Mouse (Mus musculus) midbrain, embryonic 13.5 days (tissue): ENCODE measurements at regions not wholly inside any gene's neighbourhood (a gene's known extent, or its start where the extent isn't known, plus 50 kb on each side); places are given as distances from the start of the nearest gene placed in this dataset.

ENCODE experiments used
- ATAC-seq: fragments of 200-750 bp; cut with Nextera tagmentation; 2 replicates; pipeline ENCODE4 v1.8.0; 2017; ENCODE audit warnings: mild to moderate bottlenecking, moderate TSS enrichment, moderate library complexity
- H3K27ac ChIP-seq: fragments of 300-500 bp; sonication (generic); 2 replicates; pipeline ENCODE4 v1.5.1; 2015; ENCODE audit warnings: inconsistent platforms, mild to moderate bottlenecking, moderate library complexity
- H3K27me3 ChIP-seq: fragments of 300-500 bp; sonication (generic); 2 replicates; pipeline ENCODE4 v1.6.1; 2015; ENCODE audit warnings: mild to moderate bottlenecking, inconsistent platforms
- H3K36me3 ChIP-seq: fragments of 300-500 bp; sonication (generic); 2 replicates; pipeline ENCODE4 v1.6.1; 2015; ENCODE audit warnings: mild to moderate bottlenecking, inconsistent platforms
- H3K4me1 ChIP-seq: fragments of 300-500 bp; sonication (generic); replicated peaks from 2 replicates; pipeline ENCODE4 v1.6.1; 2015; ENCODE audit warnings: inconsistent platforms
- H3K4me2 ChIP-seq: fragments of 300-500 bp; sonication (generic); replicated peaks from 2 replicates; pipeline ENCODE4 v1.6.1; 2015; ENCODE audit warnings: moderate library complexity, mild to moderate bottlenecking, inconsistent platforms
- H3K4me3 ChIP-seq: fragments of 300-500 bp; sonication (generic); replicated peaks from 2 replicates; pipeline ENCODE4 v1.5.1; 2015; ENCODE audit warnings: mild to moderate bottlenecking, inconsistent platforms
- H3K9ac ChIP-seq: fragments of 300-500 bp; sonication (generic); replicated peaks from 2 replicates; pipeline ENCODE4 v1.6.1; 2015; ENCODE audit warnings: mild to moderate bottlenecking, inconsistent platforms
- H3K9me3 ChIP-seq: fragments of 300-500 bp; sonication (generic); 2 replicates; pipeline ENCODE4 v1.6.1; 2016; ENCODE audit warnings: mild to moderate bottlenecking, inconsistent platforms
- WGBS: fragments of 180-500 bp; shearing (Covaris S2); methylation state at CpG from one replicate; pipeline ENCODE4 v1.1.7; 2015; 5-methylcytosine and 5-hydroxymethylcytosine counted together

- peak overlapping the region; percentile 17; the same call in 1 of the 2 replicates for H3K4me3 ChIP-seq
- H3K27me3 ChIP-seq = no peaks in the 10 kb centered on the region
- H3K4me1 ChIP-seq = peaks cover 70% of the 10 kb centered on the region
- H3K4me2 ChIP-seq = peak overlapping the region; percentile 47
- ATAC-seq = peak; percentile 79
- WGBS = 6% methylated on average over 11 of the region's 13 CpGs
- no peaks in the 10 kb centered on the region for H3K9me3 ChIP-seq
- no peaks in the 10 kb centered on the region for H3K36me3 ChIP-seq
- peak overlapping the region; percentile 99 for H3K27ac ChIP-seq
- peak overlapping the region; percentile 64 for H3K9ac ChIP-seq
Observed at GRCm38 (mm10) chr12:27139683-27140334, 202.6 kb downstream of the Sox11 start.

GRCm38 (mm10) chr12:27138663-27139633 lies 203.4 kb downstream of the Sox11 start:
- H3K27ac ChIP-seq = peak overlapping the region; percentile 99
- peak overlapping the region; percentile 47 for H3K4me2 ChIP-seq
- 36% methylated on average over 13 of the region's 13 CpGs for WGBS
- H3K27me3 ChIP-seq = no peaks in the 10 kb centered on the region
- peak overlapping the region; percentile 64; the same call in 1 of the 2 replicates for H3K9ac ChIP-seq
- H3K4me3 ChIP-seq = peak overlapping the region; percentile 17; the same call in 1 of the 2 replicates
- H3K9me3 ChIP-seq = no peaks in the 10 kb centered on the region
- peaks cover 70% of the 10 kb centered on the region for H3K4me1 ChIP-seq
- no peaks in the 10 kb centered on the region for H3K36me3 ChIP-seq
- ATAC-seq = peak; percentile 85

DNA sequence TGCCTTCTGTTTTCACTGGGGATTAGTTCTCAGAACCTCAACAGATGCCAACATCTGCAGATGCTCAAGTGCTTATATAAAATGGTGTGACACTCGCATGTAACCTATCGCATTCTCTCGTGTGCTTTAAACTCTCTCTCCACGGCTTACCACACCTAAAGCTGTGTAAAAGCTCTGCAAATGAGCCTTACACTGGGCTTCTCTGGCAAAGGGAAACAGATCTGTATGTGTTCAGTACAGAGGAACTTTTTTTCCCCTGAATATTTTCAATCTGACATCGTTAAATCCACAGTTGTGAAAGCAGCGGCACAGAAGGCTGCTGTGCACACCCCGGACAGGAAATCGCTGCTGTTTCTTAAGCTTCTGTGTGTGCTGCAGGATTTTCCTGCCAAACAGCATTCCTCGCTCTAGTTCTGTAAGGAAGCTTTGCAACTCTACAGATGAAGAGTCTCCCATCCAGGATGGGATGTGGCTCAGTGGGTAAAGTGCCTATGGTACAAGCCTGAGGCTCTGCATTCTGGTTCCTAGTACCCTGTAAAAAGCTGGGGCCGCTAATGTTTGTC lies 206.3 kb downstream of the Sox11 start:
- ATAC-seq = no peak
- Histone ChIP-seq H3K4me2 (no peak overlapping the region), H3K9ac (0 out of 2 replicates have a peak overlapping the region, but pooled peaks have one; percentile 7), H3K27me3 (no peaks in the 10 kb centered on the region), H3K36me3 (no peaks in the 10 kb centered on the region), H3K9me3 (no peaks in the 10 kb centered on the region), H3K4me1 (peaks cover 65% of the 10 kb centered on the region), H3K27ac (peak overlapping the region; percentile 37; the same call in 1 of the 2 replicates), H3K4me3 (no peak overlapping the region)
- WGBS = 60% methylated on average over 10 of the region's 10 CpGs

GRCm38 (mm10) chr12:27130544-27130943 lies 211.8 kb downstream of the Sox11 start:
- Histone ChIP-seq H3K4me2 (no peak overlapping the region), H3K9ac (no peak overlapping the region), H3K27me3 (no peaks in the 10 kb centered on the region), H3K9me3 (no peaks in the 10 kb centered on the region), H3K4me1 (peaks cover 22% of the 10 kb centered on the region), H3K36me3 (no peaks in the 10 kb centered on the region), H3K4me3 (no peak overlapping the region), H3K27ac (no peak overlapping the region)
- no peak for ATAC-seq
- 91% methylated on average over 1 of the region's 1 CpGs for WGBS

DNA sequence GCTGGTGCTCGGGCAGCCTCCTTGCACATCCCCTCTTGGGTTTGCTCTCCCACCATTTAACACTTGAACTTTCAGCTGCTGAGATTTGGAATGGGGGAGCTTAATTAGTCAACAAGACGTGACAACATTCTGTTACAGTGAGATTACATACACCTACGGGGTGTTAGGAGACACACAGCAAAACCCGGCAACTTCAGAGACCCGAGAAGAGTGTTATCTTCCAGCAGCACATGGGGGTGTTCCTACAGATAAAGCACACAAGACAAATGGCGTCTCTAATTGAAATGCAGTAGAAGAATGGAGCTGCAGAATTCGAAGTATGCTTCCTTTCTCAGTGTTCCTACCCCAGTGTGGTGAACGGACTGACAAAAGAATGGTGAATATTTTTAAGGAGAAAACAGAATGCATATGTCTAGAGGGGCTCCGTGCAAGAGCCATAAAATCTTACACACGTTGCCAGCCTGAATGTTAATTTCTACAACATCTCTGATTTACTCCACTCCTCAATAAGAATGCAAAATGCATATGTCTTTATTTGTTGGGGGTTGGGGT lies 215.2 kb downstream of the Sox11 start:
- whole genome bisulfite sequencing = 56% methylated on average over 10 of the region's 10 CpGs
- no peaks in the 10 kb centered on the region for H3K36me3 ChIP-seq
- H3K4me1 ChIP-seq = peaks cover 10% of the 10 kb centered on the region; the same call in 1 of the 2 replicates
- no peaks in the 10 kb centered on the region for H3K27me3 ChIP-seq
- no peak overlapping the region for H3K9ac ChIP-seq
- peak; percentile 85 for ATAC-seq
- peak overlapping the region; percentile 49 for H3K27ac ChIP-seq
- no peak overlapping the region for H3K4me3 ChIP-seq
- H3K4me2 ChIP-seq = no peak overlapping the region
- H3K9me3 ChIP-seq = no peaks in the 10 kb centered on the region

DNA sequence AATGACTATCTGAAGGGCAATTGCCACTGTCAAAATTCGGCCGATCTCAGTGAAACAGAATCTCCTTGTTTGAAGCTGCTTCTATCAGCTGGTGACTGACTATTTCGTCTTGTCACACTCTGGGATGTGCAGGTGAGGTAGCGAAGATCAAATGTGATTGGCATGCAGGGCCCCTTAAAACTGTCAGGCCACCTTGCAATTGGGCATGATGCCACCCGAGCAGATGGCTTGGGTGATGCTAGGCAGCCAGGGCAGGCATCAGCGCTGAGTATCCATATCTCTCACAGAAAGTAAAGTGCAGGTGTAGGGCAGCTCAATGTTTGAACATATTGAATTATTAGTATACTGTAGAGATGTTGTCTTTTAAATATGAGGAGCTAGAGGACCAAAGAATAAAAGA lies 223.8 kb downstream of the Sox11 start:
- H3K4me2 ChIP-seq = no peak overlapping the region

GRCm38 (mm10) chr12:27115392-27115791 lies 227.0 kb downstream of the Sox11 start:
- no peak for ATAC-seq
- 55% methylated on average over 6 of the region's 6 CpGs for WGBS

More for the DNA sequence above, 223.8 kb downstream of the Sox11 start:
- H3K9me3 ChIP-seq = no peaks in the 10 kb centered on the region
- H3K27ac ChIP-seq = no peak overlapping the region
- peaks cover 8% of the 10 kb centered on the region; the same call in 1 of the 2 replicates for H3K4me1 ChIP-seq
- no peak overlapping the region for H3K4me3 ChIP-seq
- no peaks in the 10 kb centered on the region for H3K36me3 ChIP-seq
- 88% methylated on average over 6 of the region's 6 CpGs for WGBS
- no peak overlapping the region for H3K9ac ChIP-seq
- no peak for ATAC-seq
- H3K27me3 ChIP-seq = no peaks in the 10 kb centered on the region

GRCm38 (mm10) chr12:27104925-27105571 lies 237.3 kb downstream of the Sox11 start:
- H3K4me3 ChIP-seq = no peak overlapping the region
- H3K27ac ChIP-seq = peak overlapping the region; percentile 72
- 58% methylated on average over 9 of the region's 9 CpGs for WGBS
- 0 out of 2 replicates have a peak, but pooled peaks cover 2% of the 10 kb centered on the region for H3K9me3 ChIP-seq
- no peak overlapping the region for H3K4me2 ChIP-seq
- 0 out of 2 replicates have a peak, but pooled peaks have one; percentile 58 for ATAC-seq
- H3K36me3 ChIP-seq = no peaks in the 10 kb centered on the region
- peaks cover 7% of the 10 kb centered on the region; the same call in 1 of the 2 replicates for H3K4me1 ChIP-seq
- no peaks in the 10 kb centered on the region for H3K27me3 ChIP-seq
- H3K9ac ChIP-seq = no peak overlapping the region

More at GRCm38 (mm10) chr12:27115392-27115791, 227.0 kb downstream of the Sox11 start:
- H3K4me3 ChIP-seq = no peak overlapping the region
- H3K4me1 ChIP-seq = peaks cover 8% of the 10 kb centered on the region; the same call in 1 of the 2 replicates
- H3K27me3 ChIP-seq = no peaks in the 10 kb centered on the region
- no peaks in the 10 kb centered on the region for H3K36me3 ChIP-seq
- no peak overlapping the region for H3K9ac ChIP-seq
- H3K4me2 ChIP-seq = no peak overlapping the region
- no peaks in the 10 kb centered on the region for H3K9me3 ChIP-seq
- H3K27ac ChIP-seq = no peak overlapping the region

GRCm38 (mm10) chr12:27102996-27103395 lies 239.4 kb downstream of the Sox11 start:
- 92% methylated on average over 2 of the region's 2 CpGs for WGBS
- no peak overlapping the region for H3K4me2 ChIP-seq
- 0 out of 2 replicates have a peak, but pooled peaks cover 2% of the 10 kb centered on the region for H3K9me3 ChIP-seq
- ATAC-seq = no peak
- no peaks in the 10 kb centered on the region for H3K27me3 ChIP-seq
- H3K36me3 ChIP-seq = no peaks in the 10 kb centered on the region
- H3K4me1 ChIP-seq = peaks cover 10% of the 10 kb centered on the region
- H3K9ac ChIP-seq = no peak overlapping the region
- no peak overlapping the region for H3K4me3 ChIP-seq
- no peak overlapping the region for H3K27ac ChIP-seq

DNA sequence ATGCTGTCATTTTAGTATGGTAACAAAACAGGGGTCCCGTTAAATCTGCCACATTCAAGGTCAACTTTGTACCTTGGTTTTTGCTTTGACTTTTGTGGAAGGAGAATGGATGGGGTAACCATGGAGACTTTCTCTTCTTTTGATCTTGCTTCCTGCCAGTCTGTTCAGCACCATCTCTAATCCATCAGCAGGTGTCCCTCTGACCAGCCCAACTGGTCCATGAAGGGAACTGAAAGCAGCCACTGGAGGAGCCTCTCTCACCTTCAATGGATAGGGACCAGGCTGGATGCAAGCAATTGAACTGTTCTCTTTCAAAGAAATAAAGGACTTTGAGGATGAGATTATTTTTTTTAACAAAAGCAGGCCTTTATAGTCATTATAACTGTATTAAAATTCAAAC lies 253.2 kb downstream of the Sox11 start:
- Histone ChIP-seq H3K27me3 (no peaks in the 10 kb centered on the region), H3K9ac (no peak overlapping the region), H3K27ac (no peak overlapping the region), H3K36me3 (no peaks in the 10 kb centered on the region), H3K4me3 (no peak overlapping the region), H3K9me3 (0 out of 2 replicates have a peak, but pooled peaks cover 5% of the 10 kb centered on the region), H3K4me1 (peaks cover 18% of the 10 kb centered on the region), H3K4me2 (no peak overlapping the region)
- WGBS = 36% methylated on average over 1 of the region's 1 CpGs
- ATAC-seq = no peak

DNA sequence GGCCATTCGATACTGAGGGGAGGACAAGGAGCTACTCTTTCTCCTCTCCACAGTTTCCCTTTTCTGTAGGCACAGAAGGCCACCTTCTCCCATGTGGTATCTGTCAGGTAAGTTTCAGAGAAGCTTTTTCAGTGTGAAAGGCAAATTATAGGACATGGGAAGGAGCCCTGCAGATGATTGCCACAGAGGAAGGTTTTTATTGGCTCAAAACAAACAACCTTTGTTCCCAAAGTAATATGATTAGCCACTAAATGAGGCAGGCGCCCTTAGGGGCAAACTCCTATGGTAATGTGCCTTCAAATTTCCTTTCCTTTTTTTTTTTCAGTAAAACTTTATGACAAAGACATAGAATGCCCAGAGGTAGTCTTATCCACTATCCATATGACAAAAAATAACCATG lies 256.5 kb downstream of the Sox11 start:
- WGBS = 88% methylated on average over 2 of the region's 2 CpGs
- H3K27ac ChIP-seq = peak overlapping the region; percentile 51; the same call in 1 of the 2 replicates

More for the DNA sequence above, 256.5 kb downstream of the Sox11 start:
- no peaks in the 10 kb centered on the region for H3K9me3 ChIP-seq
- no peak overlapping the region for H3K4me3 ChIP-seq
- H3K27me3 ChIP-seq = no peaks in the 10 kb centered on the region
- no peaks in the 10 kb centered on the region for H3K36me3 ChIP-seq
- no peak overlapping the region for H3K9ac ChIP-seq
- no peak overlapping the region for H3K4me2 ChIP-seq
- peaks cover 45% of the 10 kb centered on the region for H3K4me1 ChIP-seq
- ATAC-seq = no peak
